Mouse (Mus musculus) heart, adult 2 months (tissue): ENCODE measurements around the gene St8sia1.

Experiments used
- CTCF ChIP-seq: fragments of 200-600 bp; IDR thresholded peaks from 2 replicates; pipeline ENCODE4 v1.8.1; 2022; ENCODE audit warnings: antibody characterized with exemption, mild to moderate bottlenecking, moderate library complexity
- POLR2A ChIP-seq: fragments of 200-500 bp; IDR thresholded peaks from 2 replicates; pipeline ENCODE4 v1.6.1; 2011; ENCODE audit warnings: mild to moderate bottlenecking, low read depth, low read length, control low read depth; ENCODE audit not compliant: insufficient read depth

DNA sequence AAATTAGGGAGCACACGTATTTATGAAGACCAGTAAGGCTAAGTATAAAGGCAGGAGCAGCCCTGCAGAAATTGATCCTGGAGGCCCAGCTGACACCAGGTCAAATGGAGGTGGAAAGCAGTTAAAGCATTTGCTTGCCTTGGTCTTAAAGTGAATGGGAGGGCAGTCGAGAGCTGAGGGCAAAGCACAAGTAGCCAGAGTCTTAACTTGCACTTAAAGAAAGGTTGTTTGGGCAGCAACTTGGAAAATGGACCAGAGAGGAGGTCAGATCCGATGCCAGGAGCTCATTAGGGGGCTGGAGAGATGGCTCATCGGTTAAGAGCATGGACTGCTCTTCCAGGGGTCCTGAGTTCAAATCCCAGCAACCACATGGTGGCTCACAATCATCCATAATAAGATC is 70.5 kb downstream of the St8sia1 start:
- TF ChIP-seq CTCF (no peak), POLR2A (no peak)
